Mouse (Mus musculus) hindbrain, postnatal 0 days (tissue): ENCODE data around the gene Ptprd. TPM values are rescaled to one million over a fixed set of nuclear protein-coding genes. Genes with fewer than 3 reads are reported as not detected.

Experiments used
- ATAC-seq: fragments of 200-750 bp; cut with Nextera tagmentation; 2 replicates; pipeline ENCODE4 v1.8.0; 2017; ENCODE audit warnings: mild to moderate bottlenecking, moderate TSS enrichment, moderate library complexity
- DNase-seq: peaks from one replicate; pipeline ENCODE4 v3.0.0-alpha.2; 2015; ENCODE audit warnings: low spot score
- H3K27ac ChIP-seq: fragments of 300-500 bp; sonication (generic); 2 replicates; pipeline ENCODE4 v1.5.1; 2014; ENCODE audit warnings: mild to moderate bottlenecking
- H3K27me3 ChIP-seq: fragments of 300-500 bp; sonication (generic); 2 replicates; pipeline ENCODE4 v1.6.1; 2014; ENCODE audit warnings: low read length, mixed read lengths; ENCODE audit not compliant: insufficient read depth
- H3K36me3 ChIP-seq: fragments of 300-500 bp; sonication (generic); 2 replicates; pipeline ENCODE4 v1.6.1; 2014; ENCODE audit warnings: low read length, mixed read lengths; ENCODE audit not compliant: insufficient read depth
- H3K4me1 ChIP-seq: fragments of 300-500 bp; sonication (generic); 2 replicates; pipeline ENCODE4 v1.6.1; 2014; ENCODE audit warnings: antibody characterized with exemption, low read length, mixed read lengths; ENCODE audit not compliant: insufficient read depth
- H3K4me2 ChIP-seq: fragments of 300-500 bp; sonication (generic); 2 replicates; pipeline ENCODE4 v1.6.1; 2014; ENCODE audit warnings: low read depth, mild to moderate bottlenecking, low read length, moderate library complexity, mixed read lengths
- H3K4me3 ChIP-seq: fragments of 300-500 bp; sonication (generic); 2 replicates; pipeline ENCODE4 v1.5.1; 2014; ENCODE audit warnings: low read length
- H3K9ac ChIP-seq: fragments of 300-500 bp; sonication (generic); replicated peaks from 2 replicates; pipeline ENCODE4 v1.6.1; 2014; ENCODE audit warnings: mild to moderate bottlenecking, low read length, moderate library complexity, mixed read lengths
- H3K9me3 ChIP-seq: fragments of 300-500 bp; sonication (generic); 2 replicates; pipeline ENCODE4 v1.6.1; 2016; ENCODE audit warnings: low read length, mixed read lengths
- CTCF ChIP-seq: IDR thresholded peaks from 2 replicates; pipeline ENCODE4 v1.5.1; 2016; ENCODE audit warnings: antibody characterized with exemption, control low read depth, low read depth
- WGBS: fragments of 180-500 bp; shearing (Covaris S2); extraction: QIAGEN DNeasy Blood & Tissue Kit; methylation state at CpG from one replicate; pipeline ENCODE4 v1.1.7; 2014; 5-methylcytosine and 5-hydroxymethylcytosine counted together
- polyA plus RNA-seq: library from polyadenylated mRNA; unstranded; fragments of >200 nt; fragmentation: Nextera tagmentation; extraction: Ambion mirVana; gene quantifications from 2 replicates; pipeline ENCODE4 v1.2.1, GENCODE M21; 2015
- total RNA-seq: library from RNA; depleted of rRNA; stranded (reverse); fragments of >200 nt; gene quantifications from 2 replicates; pipeline ENCODE4 v1.2.3, GENCODE M21; 2014

Ptprd gene
- total and polyA plus RNA-seq, 2 experiments from 2014 or later, result 56.3 to 96.0 TPM

DNA sequence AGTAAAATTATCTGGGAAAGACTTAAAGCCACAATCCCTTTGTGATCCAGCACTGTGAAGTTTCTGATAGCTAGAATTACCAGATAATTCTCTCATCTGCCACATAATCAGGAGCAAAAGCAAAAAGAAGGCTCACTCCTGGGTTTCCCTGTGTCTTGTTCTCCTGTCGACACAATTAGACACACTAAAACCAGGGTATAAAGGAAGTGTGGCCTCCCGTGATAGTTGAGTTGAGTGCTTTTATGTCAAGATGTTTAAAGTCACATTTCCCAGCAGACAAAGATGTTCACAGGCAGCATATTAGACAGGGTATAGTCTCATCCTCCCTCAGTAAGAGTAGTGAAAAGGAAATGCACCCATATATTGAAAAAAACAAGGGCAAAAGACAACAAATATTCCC, 1801.7 kb downstream of the Ptprd start:
- no peak for DNase-seq
- no peak overlapping the region for H3K4me2 ChIP-seq
- TF ChIP-seq CTCF, result no peak
- no peaks in the 10 kb centered on the region for H3K27me3 ChIP-seq
- no peaks in the 10 kb centered on the region for H3K4me1 ChIP-seq
- no peak overlapping the region for H3K9ac ChIP-seq
- H3K9me3 ChIP-seq, result no peaks in the 10 kb centered on the region
- no peak for ATAC-seq
- no peak overlapping the region for H3K27ac ChIP-seq
- no peak overlapping the region for H3K4me3 ChIP-seq
- no peaks in the 10 kb centered on the region for H3K36me3 ChIP-seq
- 25% methylated on average over 2 of the region's 2 CpGs for WGBS

- H3K4me2 ChIP-seq, result no peak overlapping the region
- no peak overlapping the region for H3K27ac ChIP-seq
- ATAC-seq (no peak), DNase-seq (no peak)
- H3K4me3 ChIP-seq, result no peak overlapping the region
- no peak for TF ChIP-seq CTCF
- H3K9me3 ChIP-seq, result no peaks in the 10 kb centered on the region
- no peaks in the 10 kb centered on the region for H3K36me3 ChIP-seq
- H3K27me3 ChIP-seq, result no peaks in the 10 kb centered on the region
- 42% methylated on average over 3 of the region's 3 CpGs for WGBS
- H3K4me1 ChIP-seq, result no peaks in the 10 kb centered on the region
- H3K9ac ChIP-seq, result no peak overlapping the region
These were observed 1802.6 kb downstream of the Ptprd start for GRCm38 (mm10) chr4:76409159-76409558.

GRCm38 (mm10) chr4:76405862-76406454, 1805.8 kb downstream of the Ptprd start:
- DNase-seq, result peak; percentile 29
- no peak overlapping the region for H3K9ac ChIP-seq
- no peak overlapping the region for H3K4me2 ChIP-seq
- H3K36me3 ChIP-seq, result no peaks in the 10 kb centered on the region
- H3K27ac ChIP-seq, result no peak overlapping the region
- no peak for TF ChIP-seq CTCF
- H3K9me3 ChIP-seq, result no peaks in the 10 kb centered on the region
- ATAC-seq, result 0 out of 2 replicates have a peak, but pooled peaks have one; percentile 47
- WGBS, result 9% methylated on average over 5 of the region's 5 CpGs
- H3K27me3 ChIP-seq, result no peaks in the 10 kb centered on the region
- no peak overlapping the region for H3K4me3 ChIP-seq
- no peaks in the 10 kb centered on the region for H3K4me1 ChIP-seq

GRCm38 (mm10) chr4:76403219-76403618, 1808.5 kb downstream of the Ptprd start:
- H3K9me3 ChIP-seq, result no peaks in the 10 kb centered on the region
- no peak overlapping the region for H3K4me2 ChIP-seq
- no peaks in the 10 kb centered on the region for H3K4me1 ChIP-seq
- no peak overlapping the region for H3K27ac ChIP-seq
- WGBS, result 82% methylated on average over 5 of the region's 5 CpGs
- ATAC-seq (no peak), DNase-seq (no peak)
- H3K4me3 ChIP-seq, result no peak overlapping the region
- no peaks in the 10 kb centered on the region for H3K36me3 ChIP-seq
- no peak overlapping the region for H3K9ac ChIP-seq
- H3K27me3 ChIP-seq, result no peaks in the 10 kb centered on the region
- TF ChIP-seq CTCF, result no peak

- Histone ChIP-seq H3K27ac (no peak overlapping the region), H3K4me2 (no peak overlapping the region), H3K4me3 (no peak overlapping the region), H3K4me1 (no peaks in the 10 kb centered on the region), H3K27me3 (no peaks in the 10 kb centered on the region), H3K36me3 (no peaks in the 10 kb centered on the region), H3K9ac (no peak overlapping the region), H3K9me3 (no peaks in the 10 kb centered on the region)
- WGBS, result 86% methylated on average over 5 of the region's 5 CpGs
- no peak for TF ChIP-seq CTCF
- DNase-seq, result no peak
- ATAC-seq, result no peak
These were observed 1823.9 kb downstream of the Ptprd start for GRCm38 (mm10) chr4:76387887-76388286.

- Histone ChIP-seq H3K4me2 (no peak overlapping the region), H3K4me3 (no peak overlapping the region), H3K9ac (no peak overlapping the region), H3K36me3 (no peaks in the 10 kb centered on the region), H3K4me1 (no peaks in the 10 kb centered on the region), H3K9me3 (no peaks in the 10 kb centered on the region), H3K27me3 (no peaks in the 10 kb centered on the region), H3K27ac (no peak overlapping the region)
- ATAC-seq (no peak), DNase-seq (peak; percentile 27)
- no peak for TF ChIP-seq CTCF
- WGBS, result 69% methylated on average over 7 of the region's 7 CpGs
These were observed 1824.6 kb downstream of the Ptprd start for GRCm38 (mm10) chr4:76386978-76387824.

DNA sequence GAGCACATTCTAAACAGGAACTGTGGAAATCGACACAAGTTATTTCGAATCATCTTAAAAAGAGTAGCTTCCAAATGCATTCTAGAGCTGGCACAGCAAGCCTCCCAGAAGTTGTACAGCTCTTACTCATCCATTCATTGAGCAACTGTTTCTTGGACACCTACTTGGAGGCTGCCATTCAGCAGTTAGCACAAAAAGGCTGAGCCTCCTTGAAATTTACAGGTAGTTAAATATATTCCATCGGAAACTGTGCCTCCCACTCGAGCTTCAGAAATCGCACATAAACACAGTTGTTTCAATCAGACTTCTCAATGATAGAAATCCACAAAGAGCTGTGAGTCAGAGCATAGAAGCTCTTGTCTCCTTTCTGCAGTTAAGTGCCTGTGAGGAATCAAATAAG, 1825.9 kb downstream of the Ptprd start:
- ATAC-seq (no peak), DNase-seq (no peak)
- Histone ChIP-seq H3K36me3 (no peaks in the 10 kb centered on the region), H3K4me1 (no peaks in the 10 kb centered on the region), H3K9ac (no peak overlapping the region), H3K9me3 (no peaks in the 10 kb centered on the region), H3K4me3 (no peak overlapping the region), H3K27ac (no peak overlapping the region), H3K4me2 (no peak overlapping the region), H3K27me3 (no peaks in the 10 kb centered on the region)
- WGBS, result 88% methylated on average over 5 of the region's 5 CpGs
- no peak for TF ChIP-seq CTCF
